Mouse (Mus musculus): ENCODE results near the gene Dnajc2. TPM values are rescaled to one million over a fixed set of nuclear protein-coding genes. Genes with fewer than 3 reads are reported as not detected.

Dnajc2 gene
- polyA plus RNA-seq (2015; fragmentation: Nextera tagmentation; extraction: Ambion mirVana), result 44.5 and 48.1 TPM in 2 replicates

DNA sequence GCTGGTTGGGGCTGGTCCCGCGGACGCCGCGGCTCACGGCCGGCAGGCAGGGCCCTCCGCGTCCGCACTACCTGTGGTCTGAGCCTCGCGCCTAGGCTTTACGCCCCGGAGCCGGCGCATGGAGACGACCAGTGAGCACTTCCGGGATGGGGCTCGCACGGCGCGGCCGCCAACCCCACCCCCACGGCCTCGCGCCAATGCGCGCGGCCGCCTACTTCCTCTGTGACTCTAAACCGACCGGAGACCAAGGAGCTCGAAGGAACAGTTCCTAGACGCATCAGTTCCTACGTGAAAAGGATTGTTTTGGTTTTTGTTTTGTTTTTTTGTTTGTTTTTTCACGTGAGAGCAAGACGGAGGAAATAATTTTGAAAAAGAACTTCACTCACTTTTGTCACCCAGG is at the start of gene Dnajc2, which contains the start of gene Psmc2:
Gene Dnajc2 (minus strand): TSS at position 199 of the 400 bp plus-strand sequence.
Gene Psmc2 (plus strand): TSS at position 231 of the 400 bp plus-strand sequence.
- Histone ChIP-seq H3K4me3 (ENCODE audit: low read depth, low read length) (peak within 1 kb of the TSS; percentile 97), H3K4me2 (replicated peaks; ENCODE audit: low read depth) (peak within 1 kb of the TSS; percentile 96), H3K27me3 (replicated peaks; ENCODE audit: control insufficient read depth, insufficient read depth, low read length) (no peaks in the 10 kb centered on the region), H3K9me3 (ENCODE audit: control insufficient read depth) (no peaks in the 10 kb centered on the region), H3K27ac (ENCODE audit: low read depth, low read length) (peak within 1 kb of the TSS; percentile 74), H3K9ac (ENCODE audit: low read depth, low read length) (peak within 1 kb of the TSS; percentile 83), H3K4me1 (replicated peaks; ENCODE audit: control insufficient read depth, insufficient read depth, low read length) (no peaks in the 10 kb centered on the region), H3K36me3 (ENCODE audit: control insufficient read depth, insufficient read depth) (peaks cover 24% of the 10 kb centered on the region)
- under 1% methylated on average over 37 of the region's 37 CpGs for WGBS
- TF ChIP-seq CTCF (IDR thresholded peaks at IDR 0.05; ENCODE audit: low read depth), result no peak
- ATAC-seq, result peak; percentile 94

DNA sequence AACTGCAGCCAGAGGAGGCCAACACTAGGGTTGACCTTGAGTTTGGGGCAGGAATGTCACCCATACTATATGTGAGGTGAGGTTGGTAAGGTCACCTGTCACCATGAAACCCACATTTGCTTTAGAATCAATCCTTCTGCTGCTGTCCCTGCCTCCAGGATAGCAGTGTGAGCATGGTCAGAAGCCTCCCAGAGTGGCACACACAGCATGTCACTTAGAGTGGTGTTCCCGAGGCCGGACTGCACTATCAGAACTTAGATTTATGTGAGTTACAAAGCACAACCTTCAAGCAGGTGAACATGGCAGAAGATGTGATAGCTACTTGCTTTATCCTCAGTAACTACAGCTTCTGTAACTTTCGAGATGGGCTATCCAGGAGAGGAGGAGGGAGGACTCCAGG is 46.7 kb upstream of the Dnajc2 start:
- Histone ChIP-seq H3K27ac (ENCODE audit: low read depth, low read length) (no peak overlapping the region), H3K4me1 (replicated peaks; ENCODE audit: control insufficient read depth, insufficient read depth, low read length) (no peaks in the 10 kb centered on the region), H3K4me2 (replicated peaks; ENCODE audit: low read depth) (no peak overlapping the region), H3K9ac (ENCODE audit: low read depth, low read length) (no peak overlapping the region), H3K4me3 (ENCODE audit: low read depth, low read length) (no peak overlapping the region), H3K36me3 (ENCODE audit: control insufficient read depth, insufficient read depth) (no peaks in the 10 kb centered on the region), H3K27me3 (replicated peaks; ENCODE audit: control insufficient read depth, insufficient read depth, low read length) (no peaks in the 10 kb centered on the region), H3K9me3 (ENCODE audit: control insufficient read depth) (no peaks in the 10 kb centered on the region)
- no peak for ATAC-seq
- 78% methylated on average over 3 of the region's 3 CpGs for WGBS
- no peak for TF ChIP-seq CTCF (IDR thresholded peaks at IDR 0.05; ENCODE audit: low read depth)

- no peak overlapping the region for H3K9ac ChIP-seq (ENCODE audit: low read depth, low read length)
- H3K36me3 ChIP-seq (ENCODE audit: control insufficient read depth, insufficient read depth), result no peaks in the 10 kb centered on the region
- H3K4me1 ChIP-seq (replicated peaks; ENCODE audit: control insufficient read depth, insufficient read depth, low read length), result no peaks in the 10 kb centered on the region
- no peak overlapping the region for H3K4me3 ChIP-seq (ENCODE audit: low read depth, low read length)
- H3K4me2 ChIP-seq (replicated peaks; ENCODE audit: low read depth), result no peak overlapping the region
- TF ChIP-seq CTCF (IDR thresholded peaks at IDR 0.05; ENCODE audit: low read depth), result no peak
- H3K9me3 ChIP-seq (ENCODE audit: control insufficient read depth), result no peaks in the 10 kb centered on the region
- no peak overlapping the region for H3K27ac ChIP-seq (ENCODE audit: low read depth, low read length)
- WGBS, result 64% methylated on average over 4 of the region's 4 CpGs
- ATAC-seq, result no peak
- H3K27me3 ChIP-seq (replicated peaks; ENCODE audit: control insufficient read depth, insufficient read depth, low read length), result no peaks in the 10 kb centered on the region
Measured at GRCm38 (mm10) chr5:21828855-21829254, 43.8 kb upstream of the Dnajc2 start.

GRCm38 (mm10) chr5:21827643-21828042 is 42.6 kb upstream of the Dnajc2 start:
- Histone ChIP-seq H3K27ac (ENCODE audit: low read depth, low read length) (no peak overlapping the region), H3K36me3 (ENCODE audit: control insufficient read depth, insufficient read depth) (no peaks in the 10 kb centered on the region), H3K27me3 (replicated peaks; ENCODE audit: control insufficient read depth, insufficient read depth, low read length) (no peaks in the 10 kb centered on the region), H3K4me2 (replicated peaks; ENCODE audit: low read depth) (no peak overlapping the region), H3K9me3 (ENCODE audit: control insufficient read depth) (no peaks in the 10 kb centered on the region), H3K4me1 (replicated peaks; ENCODE audit: control insufficient read depth, insufficient read depth, low read length) (no peaks in the 10 kb centered on the region), H3K9ac (ENCODE audit: low read depth, low read length) (no peak overlapping the region), H3K4me3 (ENCODE audit: low read depth, low read length) (no peak overlapping the region)
- TF ChIP-seq CTCF (IDR thresholded peaks at IDR 0.05; ENCODE audit: low read depth), result no peak
- no peak for ATAC-seq
- 22% methylated on average over 6 of the region's 6 CpGs for WGBS

DNA sequence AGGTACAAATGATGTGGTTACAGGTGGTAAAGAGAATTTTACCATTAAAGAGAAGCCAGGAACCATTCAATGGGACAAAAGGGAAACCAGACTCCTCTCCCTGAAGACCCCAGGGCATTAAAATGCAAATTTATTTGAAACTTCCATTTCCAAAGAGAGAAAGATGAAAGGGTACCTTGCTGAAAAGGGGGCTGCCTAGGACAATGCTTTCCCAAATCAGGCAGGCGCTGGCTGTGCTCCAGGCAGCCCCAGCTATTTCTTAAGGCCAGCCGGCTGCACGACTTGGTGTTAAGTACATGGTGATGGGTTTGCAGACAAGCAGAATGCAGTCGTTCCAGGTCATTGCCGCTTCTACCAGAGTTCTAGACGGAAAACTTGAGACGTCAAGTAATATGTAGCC is 41.3 kb upstream of the Dnajc2 start:
- ATAC-seq, result no peak
- Histone ChIP-seq H3K9ac (ENCODE audit: low read depth, low read length) (no peak overlapping the region), H3K4me1 (replicated peaks; ENCODE audit: control insufficient read depth, insufficient read depth, low read length) (no peaks in the 10 kb centered on the region), H3K4me3 (ENCODE audit: low read depth, low read length) (no peak overlapping the region), H3K4me2 (replicated peaks; ENCODE audit: low read depth) (no peak overlapping the region), H3K9me3 (ENCODE audit: control insufficient read depth) (no peaks in the 10 kb centered on the region), H3K27me3 (replicated peaks; ENCODE audit: control insufficient read depth, insufficient read depth, low read length) (no peaks in the 10 kb centered on the region), H3K27ac (ENCODE audit: low read depth, low read length) (no peak overlapping the region), H3K36me3 (ENCODE audit: control insufficient read depth, insufficient read depth) (no peaks in the 10 kb centered on the region)
- no peak for TF ChIP-seq CTCF (IDR thresholded peaks at IDR 0.05; ENCODE audit: low read depth)
- 68% methylated on average over 7 of the region's 7 CpGs for WGBS

DNA sequence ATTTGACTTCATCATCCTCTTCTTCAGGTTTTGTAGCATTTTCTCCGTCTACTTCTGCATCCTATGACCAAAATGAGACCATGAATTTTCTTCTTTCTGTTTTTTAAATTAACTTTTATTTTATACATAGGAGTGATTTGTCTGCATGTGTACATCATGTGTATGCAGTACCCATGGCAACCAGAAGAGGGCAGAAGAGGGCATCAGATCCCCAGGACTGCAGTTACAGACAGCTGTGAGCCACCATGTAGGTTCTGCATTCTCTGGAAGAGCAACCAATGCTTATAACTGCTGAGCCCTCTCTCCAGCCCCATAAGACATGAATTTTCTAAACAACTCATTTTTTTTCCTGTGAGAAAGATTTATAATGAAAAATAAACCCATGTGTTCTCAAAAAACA is 28.9 kb upstream of the Dnajc2 start:
- H3K9me3 ChIP-seq (ENCODE audit: control insufficient read depth), result no peaks in the 10 kb centered on the region
- no peak overlapping the region for H3K4me3 ChIP-seq (ENCODE audit: low read depth, low read length)
- H3K27me3 ChIP-seq (replicated peaks; ENCODE audit: control insufficient read depth, insufficient read depth, low read length), result no peaks in the 10 kb centered on the region
- 52% methylated on average over 1 of the region's 1 CpGs for WGBS
- no peak overlapping the region for H3K4me2 ChIP-seq (replicated peaks; ENCODE audit: low read depth)
- peak; percentile 76 for TF ChIP-seq CTCF (IDR thresholded peaks at IDR 0.05; ENCODE audit: low read depth)
- no peak overlapping the region for H3K27ac ChIP-seq (ENCODE audit: low read depth, low read length)
- no peaks in the 10 kb centered on the region for H3K4me1 ChIP-seq (replicated peaks; ENCODE audit: control insufficient read depth, insufficient read depth, low read length)
- no peak overlapping the region for H3K9ac ChIP-seq (ENCODE audit: low read depth, low read length)
- H3K36me3 ChIP-seq (ENCODE audit: control insufficient read depth, insufficient read depth), result no peaks in the 10 kb centered on the region
- ATAC-seq, result no peak

DNA sequence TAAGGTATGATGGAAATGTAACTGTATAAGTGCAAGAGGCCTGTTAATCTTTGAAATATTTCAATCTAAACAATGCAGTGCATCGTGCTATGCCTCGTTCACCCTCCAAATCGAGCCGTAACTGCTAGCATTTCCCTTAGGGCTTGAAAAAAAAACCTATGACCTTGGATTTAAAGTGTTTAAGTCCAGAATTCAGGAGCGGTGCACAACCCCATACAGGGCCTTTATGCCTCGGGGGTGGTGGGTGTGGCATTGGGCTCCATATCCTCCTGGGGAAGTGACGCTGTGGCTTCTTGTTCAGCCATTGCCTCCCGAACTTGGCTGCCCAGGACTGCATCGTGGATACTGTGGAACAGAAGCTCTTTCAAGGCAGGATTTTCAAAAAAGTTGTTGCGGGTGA is 25.9 kb upstream of the Dnajc2 start:
- no peak overlapping the region for H3K4me3 ChIP-seq (ENCODE audit: low read depth, low read length)
- no peak for TF ChIP-seq CTCF (IDR thresholded peaks at IDR 0.05; ENCODE audit: low read depth)
- no peaks in the 10 kb centered on the region for H3K4me1 ChIP-seq (replicated peaks; ENCODE audit: control insufficient read depth, insufficient read depth, low read length)
- H3K36me3 ChIP-seq (ENCODE audit: control insufficient read depth, insufficient read depth), result no peaks in the 10 kb centered on the region
- H3K27me3 ChIP-seq (replicated peaks; ENCODE audit: control insufficient read depth, insufficient read depth, low read length), result no peaks in the 10 kb centered on the region
- H3K4me2 ChIP-seq (replicated peaks; ENCODE audit: low read depth), result no peak overlapping the region
- H3K27ac ChIP-seq (ENCODE audit: low read depth, low read length), result no peak overlapping the region
- H3K9me3 ChIP-seq (ENCODE audit: control insufficient read depth), result no peaks in the 10 kb centered on the region
- ATAC-seq, result no peak
- 77% methylated on average over 10 of the region's 10 CpGs for WGBS
- H3K9ac ChIP-seq (ENCODE audit: low read depth, low read length), result no peak overlapping the region

Data from intestine, postnatal 0 days (tissue).